Mouse (Mus musculus) E14TG2a.4 (cell line): Measurements from ENCODE around the gene Zfp574.

Experiments
- H3K27me3 ChIP-seq: 2 replicates; pipeline ENCODE4 v1.6.1; 2014; ENCODE audit warnings: low read length, control low read depth; ENCODE audit not compliant: insufficient read depth
- H3K36me3 ChIP-seq: 2 replicates; pipeline ENCODE4 v1.6.1; 2014; ENCODE audit warnings: low read length, control low read depth; ENCODE audit not compliant: insufficient read depth
- H3K4me1 ChIP-seq: replicated peaks from 2 replicates; pipeline ENCODE4 v1.6.1; 2014; ENCODE audit warnings: low read depth, low read length, control low read depth
- H3K4me3 ChIP-seq: replicated peaks from 2 replicates; pipeline ENCODE4 v1.5.1; 2014; ENCODE audit warnings: mild to moderate bottlenecking, low read length
- H3K9me3 ChIP-seq: 2 replicates; pipeline ENCODE4 v1.6.1; 2014; ENCODE audit warnings: low read length, control low read depth
- CTCF ChIP-seq: conservative IDR thresholded peaks from 2 replicates; pipeline ENCODE4 v1.5.1; 2014; ENCODE audit warnings: low read length
- NANOG ChIP-seq: IDR thresholded peaks from 2 replicates; pipeline ENCODE4 v1.6.1; 2014; ENCODE audit warnings: borderline replicate concordance, low read length, mixed read lengths
- POU5F1 ChIP-seq: IDR thresholded peaks from 2 replicates; pipeline ENCODE4 v1.6.1; 2014; ENCODE audit warnings: low read length, borderline replicate concordance

Gene Zfp574

GRCm38 (mm10) chr7:25089875-25090274 is 17.5 kb downstream of the Zfp574 start:
- Histone ChIP-seq H3K4me1 (peaks cover 62% of the 10 kb centered on the region), H3K36me3 (peaks cover 15% of the 10 kb centered on the region), H3K4me3 (no peak overlapping the region), H3K27me3 (peaks cover 21% of the 10 kb centered on the region), H3K9me3 (no peaks in the 10 kb centered on the region)
- TF ChIP-seq NANOG (no peak), CTCF (no peak)

DNA sequence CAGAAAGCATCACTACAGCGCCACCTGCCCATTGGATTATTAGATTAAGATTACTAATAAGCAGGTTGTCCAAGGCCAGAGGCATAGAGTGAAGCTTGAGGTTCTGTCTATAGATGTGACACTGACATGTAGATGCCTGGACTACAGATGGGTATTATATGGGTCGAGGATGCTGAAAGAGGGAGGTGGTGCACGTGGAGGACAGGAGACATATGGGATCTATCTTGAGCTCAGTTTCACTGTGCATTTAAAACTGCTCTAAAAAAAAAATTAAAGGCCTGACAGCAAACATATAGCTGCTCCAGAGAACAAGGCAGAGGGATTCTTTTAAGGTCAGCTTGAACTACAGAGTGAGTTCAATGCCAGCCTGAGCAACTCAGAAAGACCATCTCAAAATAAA is 25.8 kb downstream of the Zfp574 start:
- H3K27me3 ChIP-seq, result peaks cover 32% of the 10 kb centered on the region
- H3K4me1 ChIP-seq, result peaks cover 35% of the 10 kb centered on the region
- no peaks in the 10 kb centered on the region for H3K9me3 ChIP-seq
- H3K4me3 ChIP-seq, result peak overlapping the region; percentile 64
- TF ChIP-seq POU5F1, result no peak
- no peak for TF ChIP-seq NANOG
- no peak for TF ChIP-seq CTCF
- H3K36me3 ChIP-seq, result 0 out of 2 replicates have a peak, but pooled peaks cover 3% of the 10 kb centered on the region

GRCm38 (mm10) chr7:25099581-25099980 is 27.2 kb downstream of the Zfp574 start:
- TF ChIP-seq CTCF, result peak; percentile 35
- TF ChIP-seq NANOG, result no peak
- no peak for TF ChIP-seq POU5F1
- Histone ChIP-seq H3K9me3 (no peaks in the 10 kb centered on the region), H3K27me3 (peaks cover 32% of the 10 kb centered on the region), H3K36me3 (0 out of 2 replicates have a peak, but pooled peaks cover 3% of the 10 kb centered on the region), H3K4me3 (no peak overlapping the region), H3K4me1 (peaks cover 32% of the 10 kb centered on the region)

GRCm38 (mm10) chr7:25105411-25106160 is 33.2 kb downstream of the Zfp574 start:
- Histone ChIP-seq H3K9me3 (no peaks in the 10 kb centered on the region), H3K27me3 (no peaks in the 10 kb centered on the region), H3K36me3 (no peaks in the 10 kb centered on the region), H3K4me3 (no peak overlapping the region), H3K4me1 (peaks cover 48% of the 10 kb centered on the region)
- no peak for TF ChIP-seq NANOG
- peak; percentile 98 for TF ChIP-seq CTCF

DNA sequence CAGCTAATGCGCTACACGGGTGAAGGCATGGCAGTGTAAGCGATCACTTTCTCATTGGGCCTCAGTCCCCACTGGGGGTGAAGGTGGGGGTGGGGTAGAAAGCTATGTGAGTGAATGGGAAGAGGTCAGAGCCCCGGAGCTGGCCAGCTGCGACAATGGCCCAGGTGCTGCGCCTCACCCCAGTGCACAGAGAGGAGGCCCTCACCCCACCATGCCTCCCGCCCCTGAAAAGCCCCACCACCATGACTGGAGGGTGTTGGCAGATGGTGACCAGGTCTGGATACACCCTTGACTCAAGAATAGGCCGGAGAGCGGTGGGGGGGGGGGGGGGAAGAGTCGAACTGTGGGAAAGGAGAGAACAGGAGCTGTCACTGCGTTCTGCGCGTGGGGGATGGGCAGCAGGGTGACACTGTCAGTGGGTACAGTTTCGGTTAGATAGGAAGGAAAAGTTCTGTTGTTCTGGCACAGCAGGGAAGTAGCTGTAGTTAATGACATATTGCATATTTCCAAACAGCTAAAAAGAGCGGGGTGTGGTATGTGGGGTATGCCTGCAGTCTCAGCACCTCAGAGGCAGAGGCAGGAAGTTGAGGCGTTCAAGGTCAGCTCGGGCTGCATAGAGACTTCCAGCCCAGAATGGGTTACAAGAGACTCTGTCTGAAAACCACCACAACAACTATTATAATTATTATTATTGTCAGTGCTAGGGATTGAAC is 34.6 kb downstream of the Zfp574 start:
- Histone ChIP-seq H3K4me3 (no peak overlapping the region), H3K36me3 (no peaks in the 10 kb centered on the region), H3K4me1 (peaks cover 51% of the 10 kb centered on the region), H3K9me3 (peaks cover 5% of the 10 kb centered on the region; the same call in 1 of the 2 replicates), H3K27me3 (no peaks in the 10 kb centered on the region)
- TF ChIP-seq POU5F1, result no peak
- TF ChIP-seq NANOG, result no peak
- TF ChIP-seq CTCF, result no peak

DNA sequence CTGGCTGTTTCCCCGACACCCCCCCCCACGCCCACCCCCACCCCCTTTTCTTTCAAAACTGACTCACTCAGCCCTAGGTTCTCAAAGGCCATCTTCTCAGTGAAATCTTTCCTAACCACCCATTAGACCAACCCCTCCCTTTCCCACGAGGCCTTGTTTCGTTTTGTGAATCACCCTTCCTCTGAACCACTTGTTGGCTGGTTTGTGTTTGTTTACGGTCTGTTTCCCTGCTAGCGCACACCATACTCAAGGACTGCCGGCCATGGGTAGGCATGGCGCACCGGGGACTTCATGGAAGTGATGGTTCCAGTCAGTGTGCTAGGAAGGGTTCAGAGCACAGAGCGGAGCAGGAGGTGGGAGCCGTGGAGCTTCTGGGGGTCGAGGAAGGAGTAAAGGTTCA is 37.0 kb downstream of the Zfp574 start:
- Histone ChIP-seq H3K4me1 (peaks cover 41% of the 10 kb centered on the region), H3K36me3 (no peaks in the 10 kb centered on the region), H3K27me3 (no peaks in the 10 kb centered on the region; the same call in 1 of the 2 replicates), H3K4me3 (peak overlapping the region; percentile 54; the same call in 1 of the 2 replicates), H3K9me3 (peaks cover 10% of the 10 kb centered on the region; the same call in 1 of the 2 replicates)
- TF ChIP-seq CTCF (no peak), NANOG (no peak), POU5F1 (no peak)

GRCm38 (mm10) chr7:25110336-25110735 is 38.0 kb downstream of the Zfp574 start:
- TF ChIP-seq NANOG, result no peak
- no peak for TF ChIP-seq POU5F1
- no peak for TF ChIP-seq CTCF
- Histone ChIP-seq H3K9me3 (peaks cover 10% of the 10 kb centered on the region; the same call in 1 of the 2 replicates), H3K4me1 (peaks cover 46% of the 10 kb centered on the region), H3K27me3 (peaks cover 8% of the 10 kb centered on the region; the same call in 1 of the 2 replicates), H3K36me3 (no peaks in the 10 kb centered on the region), H3K4me3 (peak overlapping the region; percentile 54)

DNA sequence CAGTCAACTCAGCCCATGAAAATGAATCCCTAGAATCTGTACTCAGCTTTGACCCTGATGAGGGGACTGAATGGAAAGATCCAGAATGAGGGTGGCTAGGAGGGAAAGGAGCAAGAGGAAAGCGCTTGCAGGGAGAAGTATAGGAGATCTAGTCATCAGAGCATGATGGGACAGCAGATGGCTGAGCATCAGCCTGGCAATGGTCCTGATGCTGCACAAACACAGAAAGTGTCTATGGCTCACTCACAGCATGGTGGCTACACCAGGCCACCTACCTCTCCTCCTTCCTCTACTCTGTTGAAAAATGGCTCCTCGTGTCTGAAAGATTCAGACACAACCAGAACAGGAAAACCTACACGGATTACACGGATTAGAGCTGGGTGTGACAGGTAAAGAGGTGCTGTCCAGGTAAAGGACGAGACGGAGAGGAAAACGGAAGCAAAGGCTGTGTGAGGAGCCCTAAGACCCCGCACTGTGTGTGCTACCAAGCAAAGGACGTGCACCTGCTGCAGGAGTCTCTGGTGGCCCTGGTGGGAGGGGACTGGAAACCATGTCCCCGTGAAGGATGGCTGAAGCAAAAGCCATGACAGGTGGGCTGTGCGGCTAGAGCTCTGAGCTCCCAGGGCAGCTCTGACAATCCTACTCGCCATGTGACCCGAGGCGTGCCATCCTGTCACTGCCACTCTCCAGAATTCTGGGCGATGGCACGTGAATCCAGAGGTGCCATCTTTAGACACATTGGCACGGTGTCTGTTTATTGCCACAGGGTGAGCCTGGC is 40.0 kb downstream of the Zfp574 start:
- peaks cover 18% of the 10 kb centered on the region for H3K27me3 ChIP-seq
- H3K36me3 ChIP-seq, result no peaks in the 10 kb centered on the region
- H3K4me1 ChIP-seq, result peaks cover 43% of the 10 kb centered on the region
- no peak overlapping the region for H3K4me3 ChIP-seq
- H3K9me3 ChIP-seq, result peaks cover 10% of the 10 kb centered on the region; the same call in 1 of the 2 replicates
- no peak for TF ChIP-seq NANOG
- TF ChIP-seq CTCF, result no peak
- TF ChIP-seq POU5F1, result no peak
